Mouse (Mus musculus) hindbrain, embryonic 14.5 days (tissue): ENCODE measurements around the gene Rasd2. TPM values are rescaled to one million over a fixed set of nuclear protein-coding genes. Genes with fewer than 3 reads are reported as not detected.

Experiments used
- ATAC-seq: fragments of 200-750 bp; cut with Nextera tagmentation; 2 replicates; pipeline ENCODE4 v1.8.0; 2017; ENCODE audit warnings: moderate number of reproducible peaks, mild to moderate bottlenecking, moderate TSS enrichment, moderate library complexity; ENCODE audit not compliant: low FRiP score
- DNase-seq: peaks from one replicate; pipeline ENCODE4 v3.0.0-alpha.2; 2015; ENCODE audit warnings: low spot score
- H3K27ac ChIP-seq: fragments of 300-500 bp; sonication (generic); 2 replicates; pipeline ENCODE4 v1.5.1; 2014; ENCODE audit warnings: mild to moderate bottlenecking, moderate library complexity
- H3K27me3 ChIP-seq: fragments of 300-500 bp; sonication (generic); 2 replicates; pipeline ENCODE4 v1.6.1; 2014; ENCODE audit warnings: mild to moderate bottlenecking, low read length, mixed read lengths; ENCODE audit not compliant: control insufficient read depth, insufficient read depth
- H3K36me3 ChIP-seq: fragments of 300-500 bp; sonication (generic); replicated peaks from 2 replicates; pipeline ENCODE4 v1.6.1; 2014; ENCODE audit not compliant: control insufficient read depth, insufficient read depth
- H3K4me1 ChIP-seq: fragments of 300-500 bp; sonication (generic); replicated peaks from 2 replicates; pipeline ENCODE4 v1.6.1; 2014; ENCODE audit warnings: antibody characterized with exemption, low read length, mixed read lengths; ENCODE audit not compliant: control insufficient read depth, insufficient read depth
- H3K4me2 ChIP-seq: fragments of 300-500 bp; sonication (generic); replicated peaks from 2 replicates; pipeline ENCODE4 v1.6.1; 2014; ENCODE audit warnings: mild to moderate bottlenecking, moderate library complexity
- H3K4me3 ChIP-seq: fragments of 300-500 bp; sonication (generic); replicated peaks from 2 replicates; pipeline ENCODE4 v1.5.1; 2014; ENCODE audit warnings: mild to moderate bottlenecking, low read length
- H3K9ac ChIP-seq: fragments of 300-500 bp; sonication (generic); 2 replicates; pipeline ENCODE4 v1.6.1; 2014
- H3K9me3 ChIP-seq: fragments of 300-500 bp; sonication (generic); 2 replicates; pipeline ENCODE4 v1.6.1; 2016; ENCODE audit warnings: low read length; ENCODE audit not compliant: control insufficient read depth
- WGBS: fragments of 180-500 bp; shearing (Covaris S2); extraction: QIAGEN DNeasy Blood & Tissue Kit; methylation state at CpG from one replicate; pipeline ENCODE4 v1.1.7; 2014; 5-methylcytosine and 5-hydroxymethylcytosine counted together
- polyA plus RNA-seq: library from polyadenylated mRNA; unstranded; fragments of >200 nt; fragmentation: Nextera tagmentation; extraction: Ambion mirVana; gene quantifications from 2 replicates; pipeline ENCODE4 v1.2.1, GENCODE M21; 2014

The Rasd2 gene
- polyA plus RNA-seq, 1 experiment from 2014 or later, result 4.6 TPM

GRCm38 (mm10) chr8:75254027-75254426 lies 40.3 kb downstream of the Rasd2 start:
- H3K9ac ChIP-seq, result no peak overlapping the region
- H3K4me2 ChIP-seq, result no peak overlapping the region
- no peak for ATAC-seq
- H3K4me1 ChIP-seq, result no peaks in the 10 kb centered on the region
- DNase-seq, result no peak
- 90% methylated on average over 3 of the region's 3 CpGs for WGBS
- no peaks in the 10 kb centered on the region for H3K9me3 ChIP-seq
- no peak overlapping the region for H3K27ac ChIP-seq
- H3K36me3 ChIP-seq, result no peaks in the 10 kb centered on the region
- H3K27me3 ChIP-seq, result no peaks in the 10 kb centered on the region
- no peak overlapping the region for H3K4me3 ChIP-seq

- ATAC-seq (no peak), DNase-seq (no peak)
- Histone ChIP-seq H3K9me3 (no peaks in the 10 kb centered on the region), H3K36me3 (no peaks in the 10 kb centered on the region), H3K4me3 (no peak overlapping the region), H3K4me2 (no peak overlapping the region), H3K9ac (no peak overlapping the region), H3K4me1 (no peaks in the 10 kb centered on the region), H3K27me3 (no peaks in the 10 kb centered on the region), H3K27ac (no peak overlapping the region)
- whole genome bisulfite sequencing, result 92% methylated on average over 3 of the region's 3 CpGs
Observed at GRCm38 (mm10) chr8:75255635-75256034, 41.9 kb downstream of the Rasd2 start.

DNA sequence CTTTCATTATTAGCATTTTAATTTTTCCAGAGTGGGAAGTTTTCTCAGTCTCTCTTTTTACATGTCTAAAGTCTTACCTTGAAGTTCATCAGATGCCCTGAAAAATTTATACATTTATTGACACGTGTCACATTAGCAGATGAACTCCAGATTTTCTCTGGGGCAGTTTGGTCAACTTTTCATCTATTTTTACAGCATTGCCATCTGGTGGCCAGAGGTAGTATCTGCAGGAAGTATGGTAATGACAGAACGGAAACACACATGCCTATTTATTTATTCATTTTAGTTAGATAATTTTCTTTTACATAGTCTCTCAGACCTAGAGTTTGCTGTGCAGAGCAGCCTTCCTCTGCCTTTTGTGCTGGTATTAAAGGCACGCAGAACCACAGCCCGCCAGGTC lies 58.4 kb downstream of the Rasd2 start:
- H3K4me1 ChIP-seq, result no peaks in the 10 kb centered on the region
- peak; percentile 48 for DNase-seq

More for the DNA sequence above, 58.4 kb downstream of the Rasd2 start:
- 36% methylated on average over 4 of the region's 4 CpGs for WGBS
- H3K4me2 ChIP-seq, result no peak overlapping the region
- ATAC-seq, result no peak
- no peak overlapping the region for H3K9ac ChIP-seq
- H3K9me3 ChIP-seq, result no peaks in the 10 kb centered on the region
- H3K27me3 ChIP-seq, result no peaks in the 10 kb centered on the region
- no peaks in the 10 kb centered on the region for H3K36me3 ChIP-seq
- H3K27ac ChIP-seq, result no peak overlapping the region
- no peak overlapping the region for H3K4me3 ChIP-seq

Other genes starting within 250 kb of the Rasd2 start
- 41.0 and 43.5 TPM in 2 replicates for gene Hmgxb4, start 220.6 kb upstream of the Rasd2 start, polyA plus RNA-seq
- gene Tom1, start 180.2 kb upstream of the Rasd2 start, polyA plus RNA-seq, result 33.3 and 36.8 TPM in 2 replicates
- gene Hmox1, start 120.3 kb upstream of the Rasd2 start, polyA plus RNA-seq, result 10.2 and 10.5 TPM in 2 replicates
- 27.0 and 33.3 TPM in 2 replicates for gene Mcm5, start 104.4 kb upstream of the Rasd2 start, polyA plus RNA-seq
- gene Gm10358, start 192.6 kb downstream of the Rasd2 start, polyA plus RNA-seq, result 0.16 and 0.17 TPM in 2 replicates
- gene Iqcm, start 234.8 kb downstream of the Rasd2 start, polyA plus RNA-seq, result not detected in 2 replicates